Mouse (Mus musculus) frontal cortex, adult (tissue): ENCODE results near the gene Diaph3.
"Not testable (repeated sequence)": the region's sequence is repeated elsewhere in the genome, so short reads cannot be mapped to it uniquely, and the experiment has no call there.

Source experiments
- ATAC-seq: cut with Nextera tagmentation; 2 replicates; pipeline ENCODE4 v1.9.2; 2017; ENCODE audit warnings: mild to moderate bottlenecking, moderate library complexity, mixed read lengths; ENCODE audit not compliant: low TSS enrichment

Gene Diaph3

DNA sequence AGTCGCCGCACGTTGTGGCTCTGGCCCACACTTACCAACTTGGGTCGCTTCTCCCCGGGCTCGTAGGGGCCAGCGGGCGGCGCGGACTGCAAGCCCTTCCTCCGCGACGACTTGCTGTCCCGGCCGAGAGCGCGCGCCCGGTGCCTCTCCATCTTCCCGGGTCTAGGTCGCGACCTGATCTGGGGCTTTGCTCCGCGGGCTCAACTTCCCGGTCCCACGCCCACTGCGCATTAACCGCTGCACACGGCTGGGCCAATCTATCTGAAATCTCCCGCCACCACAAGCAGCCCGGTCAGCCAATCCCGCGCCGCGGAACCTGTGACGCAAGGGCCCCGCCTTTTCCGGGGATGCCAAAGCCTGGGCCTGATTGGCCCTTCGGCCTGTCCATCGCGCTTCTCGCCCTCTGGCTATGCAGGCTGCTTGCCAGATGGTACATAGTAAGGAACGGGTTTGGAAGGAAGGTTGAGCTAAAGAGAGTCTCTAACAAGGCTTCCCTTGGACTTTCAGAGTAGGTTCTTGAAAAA lies at the start of gene Diaph3:
Gene Diaph3 (minus strand): TSS at position 273 of the 524 bp plus-strand sequence.
- peak; percentile 100 for ATAC-seq

DNA sequence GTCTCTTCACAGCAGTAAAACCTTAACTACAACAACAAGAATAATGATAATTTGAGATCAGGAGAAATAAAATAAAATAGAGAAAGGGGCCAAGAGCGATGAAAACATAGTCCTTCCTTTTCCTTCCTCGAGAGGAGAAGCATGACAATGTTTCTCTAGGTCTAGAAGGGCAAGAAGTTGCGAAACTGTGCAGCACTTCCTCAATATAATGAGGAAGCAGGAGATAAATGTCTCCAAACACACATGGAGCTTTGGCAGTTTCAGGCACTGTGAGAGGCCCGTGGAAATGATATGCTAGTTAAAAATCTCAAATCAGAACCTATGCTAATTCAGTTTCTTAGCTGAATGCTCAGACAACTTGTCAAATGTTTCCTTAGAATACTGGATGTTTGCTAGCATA lies 49.6 kb upstream of the Diaph3 start:
- no peak for ATAC-seq

GRCm38 (mm10) chr14:87171577-87171976 lies 30.5 kb upstream of the Diaph3 start:
- no peak for ATAC-seq

DNA sequence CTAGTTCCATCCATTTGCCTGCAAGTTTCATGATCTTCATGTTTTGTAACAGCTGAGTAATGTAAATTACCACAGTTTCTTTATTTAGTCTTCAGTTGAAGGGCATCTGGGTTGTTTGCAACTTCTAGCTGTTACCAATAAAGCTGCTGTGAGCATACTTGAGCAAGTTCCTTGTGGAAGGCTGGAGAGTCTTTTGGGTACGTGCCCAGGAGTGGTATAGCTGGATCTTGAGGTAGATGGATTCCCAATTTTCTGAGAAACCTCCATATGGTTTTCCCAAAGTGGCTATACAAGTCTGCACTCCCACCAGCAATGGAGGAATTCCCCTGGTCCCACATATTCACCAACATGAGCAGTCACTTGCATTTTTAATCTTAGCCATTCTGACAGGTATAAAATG lies 28.1 kb upstream of the Diaph3 start:
- ATAC-seq: peak; percentile 86

DNA sequence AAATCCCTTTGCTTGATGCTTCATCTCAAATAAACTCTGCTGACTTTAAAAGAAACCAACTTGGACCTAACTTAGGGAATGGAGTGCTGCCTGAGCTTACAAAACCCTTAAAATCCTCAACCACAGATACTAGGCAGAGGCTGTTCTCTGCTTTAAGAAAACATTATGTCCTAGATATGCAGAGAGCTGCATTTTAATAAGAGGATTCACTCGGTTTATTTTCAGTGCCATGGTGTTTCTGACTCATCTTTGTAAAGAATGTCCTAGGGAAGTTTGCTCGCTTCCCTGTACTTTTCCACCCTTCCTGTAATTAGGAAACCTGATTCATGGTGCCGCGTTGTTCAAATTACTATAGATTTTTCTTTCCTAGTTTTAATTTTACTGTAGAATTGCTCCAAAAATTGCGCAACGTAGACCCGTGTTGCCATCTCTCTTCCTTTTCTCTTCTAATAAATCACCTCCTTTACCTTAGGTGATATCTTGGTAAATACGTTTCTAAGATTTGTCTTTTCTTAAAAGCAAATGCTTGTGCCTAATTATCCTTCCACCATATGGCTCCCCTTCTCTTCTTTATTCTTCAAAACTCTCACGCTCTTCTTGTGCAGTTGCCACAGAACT lies 14.7 kb upstream of the Diaph3 start:
- ATAC-seq: peak; percentile 90

GRCm38 (mm10) chr14:87149684-87150083 lies 8.6 kb upstream of the Diaph3 start:
- no peak for ATAC-seq

DNA sequence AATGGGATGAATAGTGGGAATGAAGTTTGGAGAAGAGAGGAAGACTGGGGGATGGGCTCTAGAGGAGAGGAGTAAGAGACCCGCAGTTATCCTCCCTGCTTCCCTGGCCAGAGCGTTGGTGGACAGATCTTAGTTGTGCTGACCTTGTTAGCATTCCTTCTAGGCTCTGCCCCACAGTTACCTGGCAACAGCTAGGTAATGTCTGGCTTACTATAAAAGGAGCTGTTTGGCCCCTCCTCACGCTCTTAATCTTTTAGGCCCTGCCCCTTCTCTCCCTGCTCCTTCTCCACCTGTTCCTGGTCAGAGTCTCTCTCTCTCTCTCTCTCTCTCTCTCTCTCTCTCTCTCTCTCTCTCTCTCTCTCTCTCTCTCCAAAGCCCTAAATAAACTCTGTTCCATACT lies 5.7 kb upstream of the Diaph3 start:
- ATAC-seq: no peak

DNA sequence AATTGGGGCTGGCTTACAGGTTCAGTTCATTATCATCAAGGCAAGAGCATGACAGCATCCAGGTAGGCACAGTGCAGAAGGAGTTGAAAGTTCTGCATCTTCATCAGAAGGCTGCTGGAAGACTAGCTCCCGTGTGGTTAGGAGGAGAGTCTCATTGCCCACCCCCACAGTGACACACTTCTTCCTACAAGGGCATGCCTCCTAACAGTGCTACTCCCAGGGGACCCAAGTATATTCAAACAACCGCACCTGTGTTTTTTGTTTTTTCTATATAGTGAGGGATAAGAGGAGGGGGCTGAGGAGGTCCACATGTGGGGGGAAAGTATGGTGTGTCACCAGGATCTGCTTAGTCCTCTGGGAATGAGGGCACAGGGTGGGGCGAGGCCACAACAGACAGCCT lies 4.3 kb upstream of the Diaph3 start:
- no peak for ATAC-seq

- no peak for ATAC-seq
These were observed 742 bp upstream of the Diaph3 start for GRCm38 (mm10) chr14:87141777-87142176.

DNA sequence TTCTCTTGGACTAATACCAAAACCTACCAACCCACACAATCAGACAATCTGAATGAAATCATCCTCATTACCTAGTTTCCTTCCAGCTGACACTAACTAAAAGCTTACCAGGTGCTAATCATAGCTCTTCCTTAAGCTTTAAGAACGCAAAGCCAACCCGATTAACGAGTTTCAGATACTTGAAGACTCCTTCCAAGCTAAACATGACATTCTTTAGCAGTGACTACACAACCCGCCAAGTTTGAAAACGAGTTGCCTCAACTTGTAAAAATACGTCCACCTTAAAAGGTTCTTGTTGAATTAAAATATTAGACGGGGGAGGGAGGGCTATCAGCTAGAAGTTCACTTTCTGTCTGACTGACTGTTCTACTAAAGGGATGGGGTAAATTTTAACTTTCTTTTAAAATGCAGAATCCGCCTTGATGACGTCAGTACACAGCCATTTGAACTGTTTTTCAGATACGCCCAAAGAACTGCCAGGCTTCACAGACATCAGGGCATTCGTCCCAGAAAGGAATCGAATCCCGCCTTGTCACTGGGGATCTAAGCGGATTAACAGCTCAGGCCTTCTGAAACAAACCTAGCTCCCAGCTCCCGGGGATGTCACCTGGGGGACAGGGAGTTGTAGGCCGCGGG lies 590 bp downstream of the Diaph3 start:
- ATAC-seq: no peak; the same call in 1 of the 2 replicates

- ATAC-seq: no peak
These were observed 14.9 kb downstream of the Diaph3 start for GRCm38 (mm10) chr14:87126076-87126639.

DNA sequence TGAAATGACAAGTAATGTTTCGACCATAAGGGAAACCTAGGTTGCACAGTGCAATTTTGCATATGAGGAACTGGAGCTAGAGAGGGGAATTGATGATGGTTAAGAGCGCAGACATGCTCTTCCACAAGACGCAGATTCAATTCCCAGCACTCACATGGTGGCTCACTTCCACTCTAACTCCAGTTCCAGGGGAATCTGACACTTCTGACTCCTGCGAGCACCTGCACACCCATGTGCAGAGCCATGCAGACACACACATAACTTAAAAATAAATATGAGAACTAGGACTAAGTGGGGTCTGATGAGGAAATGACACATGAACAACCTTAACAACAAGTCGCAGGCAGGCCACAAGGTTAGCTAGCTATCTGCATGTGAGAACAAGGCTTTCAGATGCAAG lies 15.5 kb downstream of the Diaph3 start:
- ATAC-seq: no peak

DNA sequence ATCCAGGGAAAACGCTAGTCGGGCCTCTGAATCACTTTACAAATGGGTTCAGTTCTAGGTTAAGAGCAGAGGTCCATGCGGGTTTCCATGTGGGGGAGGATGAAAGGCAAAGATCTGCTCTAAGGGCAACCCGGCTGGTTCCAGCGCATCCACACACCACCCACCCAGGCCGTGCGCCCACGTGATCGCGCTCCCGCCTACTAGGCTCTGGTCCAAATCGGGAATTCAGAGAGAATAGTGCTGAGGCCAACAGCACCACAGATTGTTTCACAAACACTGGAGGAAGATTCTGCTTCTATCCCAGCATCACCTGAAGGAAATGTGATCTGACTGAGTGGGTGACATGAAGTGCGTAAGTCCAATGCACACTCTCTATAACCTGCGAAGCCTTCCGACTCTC lies 17.9 kb downstream of the Diaph3 start:
- peak; percentile 73 for ATAC-seq

DNA sequence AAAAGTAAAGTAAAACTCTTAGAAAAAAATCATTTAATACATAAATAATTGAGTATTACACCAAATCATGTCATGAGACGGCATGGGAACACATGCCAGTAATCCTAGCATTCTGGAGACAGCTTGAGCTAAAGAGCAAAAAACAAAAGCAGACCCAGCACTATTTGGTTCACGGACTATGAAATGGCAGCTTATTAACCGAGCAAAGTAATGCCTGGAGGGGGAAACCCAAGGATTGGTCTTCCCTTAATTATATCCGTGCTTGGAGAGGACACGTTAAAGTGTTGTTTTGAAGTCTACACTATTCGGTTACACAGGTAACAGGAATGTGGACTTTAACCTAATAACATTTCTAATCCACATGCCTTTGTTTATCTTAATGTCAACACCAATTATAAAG lies 19.2 kb downstream of the Diaph3 start:
- no peak for ATAC-seq

DNA sequence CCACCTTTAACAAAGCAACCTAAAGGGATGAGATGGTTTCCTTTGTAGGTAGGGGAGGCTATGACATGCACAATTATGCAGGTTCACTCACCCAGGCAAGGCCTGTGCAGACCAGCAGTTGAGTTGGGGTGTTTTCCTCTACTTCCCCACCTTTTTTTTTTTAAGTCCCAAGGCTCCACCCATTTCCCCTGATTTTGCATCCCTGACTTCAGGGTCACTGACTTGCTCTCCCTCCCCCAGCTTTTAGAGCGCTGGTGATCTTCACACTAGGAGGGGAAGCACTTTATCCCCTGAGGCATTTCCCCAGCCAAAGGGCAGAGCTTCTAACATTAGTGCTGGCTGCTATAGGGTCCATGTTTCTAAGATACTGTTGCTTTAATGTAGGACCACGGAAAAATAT lies 30.4 kb downstream of the Diaph3 start:
- no peak for ATAC-seq

DNA sequence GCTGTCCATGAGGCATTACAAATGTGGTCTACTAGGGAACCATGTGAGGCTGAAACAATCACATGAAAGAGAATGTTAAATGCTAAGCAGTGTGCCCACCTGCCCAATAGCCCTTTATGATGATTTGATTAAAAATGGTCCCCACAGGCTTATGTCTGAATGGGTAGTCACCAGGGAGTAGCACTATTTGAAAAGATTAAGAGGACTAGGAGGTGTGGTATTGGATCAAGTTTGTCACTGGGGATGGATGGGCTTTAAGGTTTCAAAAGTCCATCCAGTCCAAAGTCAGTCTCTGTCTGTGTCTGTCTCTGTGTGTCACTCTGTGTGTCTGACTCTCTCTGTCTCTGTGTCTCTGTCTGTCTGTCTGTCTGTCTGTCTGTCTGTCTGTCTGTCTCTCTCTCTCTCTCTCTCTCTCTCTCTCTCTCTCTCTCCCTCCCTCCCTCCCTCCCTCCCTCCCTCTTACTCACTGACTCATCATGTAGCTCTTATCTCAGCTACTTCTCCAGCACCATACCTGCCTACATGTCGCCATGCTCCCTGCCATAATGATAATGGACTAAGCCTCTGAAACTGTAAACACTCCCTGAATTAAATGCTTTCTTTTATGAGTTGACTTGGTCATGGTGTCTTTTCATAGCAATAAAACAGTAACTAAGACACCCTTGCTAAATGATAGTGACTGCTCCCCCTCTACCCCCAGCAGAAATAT lies 41.5 kb downstream of the Diaph3 start:
- no peak for ATAC-seq

DNA sequence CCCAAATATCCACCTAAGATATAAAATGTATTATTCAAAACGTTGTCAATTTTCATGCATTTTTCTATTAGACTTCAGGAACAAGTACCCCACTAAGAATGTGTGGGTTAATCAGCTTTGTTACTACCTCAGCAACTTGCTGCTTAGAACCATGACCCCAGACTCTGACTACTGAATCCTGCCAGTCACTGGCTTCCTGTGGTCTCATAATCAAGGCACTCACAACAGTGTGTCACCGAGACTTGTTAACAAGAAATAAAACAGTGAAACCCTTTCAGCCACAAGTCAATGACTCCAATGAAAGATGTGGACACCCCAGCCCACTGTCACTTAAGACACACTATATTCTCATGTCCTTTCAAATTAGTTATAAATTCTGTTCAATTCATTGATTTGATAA lies 42.9 kb downstream of the Diaph3 start:
- ATAC-seq: no peak

- ATAC-seq: no peak
These were observed 49.5 kb downstream of the Diaph3 start for GRCm38 (mm10) chr14:87091522-87091921.

DNA sequence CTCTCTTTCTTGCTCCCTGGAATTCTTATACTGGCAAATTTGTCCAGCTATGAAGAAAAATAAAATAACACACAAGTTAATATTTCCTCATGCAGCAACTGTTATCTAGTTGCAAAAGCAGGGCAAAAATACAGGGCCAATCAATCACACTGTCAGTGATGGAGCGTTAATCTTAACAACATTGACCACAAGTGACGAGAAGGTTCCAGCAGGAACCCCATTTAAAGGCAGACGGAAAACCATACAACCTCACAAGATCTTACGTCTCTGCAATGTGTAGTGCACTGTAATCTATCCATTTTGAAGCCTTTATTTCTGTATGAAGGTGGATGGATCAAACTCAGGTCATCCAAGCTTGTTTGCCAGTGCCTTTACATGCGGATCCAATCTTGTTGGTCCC lies 49.9 kb downstream of the Diaph3 start:
- no peak for ATAC-seq

DNA sequence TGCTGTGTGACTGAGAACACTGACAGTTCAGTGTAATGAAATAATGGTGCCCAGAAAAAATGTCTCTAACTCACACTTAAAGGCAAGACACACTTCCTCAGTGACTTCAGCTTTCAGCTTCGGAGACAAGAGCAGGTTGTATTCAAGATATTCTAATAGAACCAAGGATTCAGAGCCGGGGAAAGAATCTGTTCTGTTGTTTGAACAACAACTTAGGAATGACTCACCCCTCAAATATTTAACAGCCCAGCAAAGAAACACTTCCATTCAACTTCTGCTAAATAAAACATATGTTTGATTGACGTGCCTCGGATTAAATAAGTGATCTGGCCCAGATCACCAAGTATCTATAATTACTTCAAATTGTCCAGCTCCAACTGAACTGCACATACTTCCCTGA lies 52.1 kb downstream of the Diaph3 start:
- no peak for ATAC-seq

DNA sequence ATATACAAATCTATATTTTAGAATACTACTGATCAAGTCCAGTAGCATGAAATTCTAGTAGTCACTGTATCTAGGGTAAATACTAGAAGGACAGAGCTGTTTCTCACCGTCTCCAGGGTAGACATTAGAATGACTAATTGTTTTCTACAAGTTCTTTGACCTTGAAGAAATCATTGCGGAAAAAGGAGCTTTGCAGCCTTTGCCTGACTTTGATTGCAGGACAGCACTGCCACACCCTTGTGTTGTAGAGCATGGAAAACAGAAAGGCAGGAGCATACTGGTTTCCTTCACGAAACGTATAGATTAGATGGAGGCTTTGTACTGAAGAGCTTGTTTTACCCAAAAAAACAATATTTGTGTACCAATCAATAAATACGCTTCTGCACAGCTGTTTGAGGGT lies 52.6 kb downstream of the Diaph3 start:
- no peak for ATAC-seq

DNA sequence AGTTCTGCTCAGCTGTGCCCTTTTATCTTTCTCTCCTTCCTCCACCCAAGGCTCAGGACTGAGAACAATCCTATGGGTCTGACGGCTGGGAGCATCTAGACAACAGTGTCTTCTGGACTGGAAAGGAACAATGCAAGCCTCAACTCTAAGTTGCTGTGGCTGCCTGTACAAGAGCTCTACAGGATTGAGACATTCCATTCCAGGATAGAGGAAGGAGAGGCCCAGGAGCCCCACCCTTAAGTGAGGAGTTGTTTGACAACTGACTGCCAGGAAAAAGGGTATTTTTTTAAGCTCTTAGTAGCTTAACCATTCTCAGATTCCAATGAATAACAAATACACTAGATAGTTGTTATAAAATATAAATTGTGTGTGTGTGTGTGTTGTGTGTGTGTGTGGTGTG lies 53.0 kb downstream of the Diaph3 start:
- ATAC-seq: no peak

- not testable (repeated sequence) for ATAC-seq
These were observed 56.1 kb downstream of the Diaph3 start for GRCm38 (mm10) chr14:87084906-87085305.
